Mouse (Mus musculus): Measurements from ENCODE around the gene Gas7. TPM values are rescaled to one million over a fixed set of nuclear protein-coding genes. Genes with fewer than 3 reads are reported as not detected.

The Gas7 gene
- polyA plus RNA-seq, 1 experiment from 2014 or later, result 15.7 TPM

DNA sequence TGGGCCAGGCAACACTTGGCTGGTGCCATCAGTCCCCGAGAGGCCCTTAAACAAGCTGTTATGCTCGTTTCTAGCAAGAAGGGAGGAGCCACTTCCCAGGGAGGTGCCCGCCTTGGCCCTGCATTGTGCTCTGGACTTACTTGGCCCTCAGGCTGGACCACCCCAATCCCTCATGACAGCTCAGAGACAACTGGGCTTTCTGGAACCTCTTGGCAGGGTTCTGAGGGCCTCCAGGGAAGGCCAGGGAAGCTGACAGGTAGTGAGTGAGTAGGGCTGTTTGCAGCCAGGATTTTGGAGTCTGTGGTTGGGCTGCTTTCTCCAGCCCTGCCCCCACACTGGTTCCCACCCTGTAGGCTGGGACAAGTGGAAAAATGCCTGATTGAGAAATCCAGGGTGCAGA, 68.6 kb downstream of the Gas7 start:
- DNase-seq, result no peak
- H3K4me3 ChIP-seq (replicated peaks; ENCODE audit: low read depth, low read length), result no peak overlapping the region
- ATAC-seq (ENCODE audit: low FRiP score, low TSS enrichment), result no peak
- no peak overlapping the region for H3K4me2 ChIP-seq (ENCODE audit: low read length)
- H3K9me3 ChIP-seq (ENCODE audit: control insufficient read depth, low read length), result no peaks in the 10 kb centered on the region
- WGBS, result 37% methylated on average over 3 of the region's 3 CpGs
- H3K27ac ChIP-seq (replicated peaks; ENCODE audit: low read depth, low read length), result no peak overlapping the region
- no peaks in the 10 kb centered on the region for H3K36me3 ChIP-seq (ENCODE audit: control insufficient read depth, insufficient read depth, low read length)
- 0 out of 2 replicates have a peak, but pooled peaks cover 3% of the 10 kb centered on the region for H3K4me1 ChIP-seq (ENCODE audit: control insufficient read depth, insufficient read depth, low read length)
- no peaks in the 10 kb centered on the region for H3K27me3 ChIP-seq (ENCODE audit: control insufficient read depth, insufficient read depth, low read length)
- no peak overlapping the region for H3K9ac ChIP-seq (replicated peaks; ENCODE audit: low read length)

- ATAC-seq (ENCODE audit: low FRiP score, low TSS enrichment) (no peak), DNase-seq (no peak)
- 48% methylated on average over 2 of the region's 2 CpGs for WGBS
- Histone ChIP-seq H3K4me2 (ENCODE audit: low read length) (no peak overlapping the region), H3K27ac (replicated peaks; ENCODE audit: low read depth, low read length) (no peak overlapping the region), H3K36me3 (ENCODE audit: control insufficient read depth, insufficient read depth, low read length) (no peaks in the 10 kb centered on the region), H3K9ac (replicated peaks; ENCODE audit: low read length) (no peak overlapping the region), H3K9me3 (ENCODE audit: control insufficient read depth, low read length) (no peaks in the 10 kb centered on the region), H3K27me3 (ENCODE audit: control insufficient read depth, insufficient read depth, low read length) (no peaks in the 10 kb centered on the region), H3K4me3 (replicated peaks; ENCODE audit: low read depth, low read length) (no peak overlapping the region), H3K4me1 (ENCODE audit: control insufficient read depth, insufficient read depth, low read length) (0 out of 2 replicates have a peak, but pooled peaks cover 3% of the 10 kb centered on the region)
These were observed 69.5 kb downstream of the Gas7 start for GRCm38 (mm10) chr11:67524731-67525130.

GRCm38 (mm10) chr11:67525841-67526240, 70.6 kb downstream of the Gas7 start:
- Histone ChIP-seq H3K4me1 (ENCODE audit: control insufficient read depth, insufficient read depth, low read length) (0 out of 2 replicates have a peak, but pooled peaks cover 3% of the 10 kb centered on the region), H3K4me2 (ENCODE audit: low read length) (no peak overlapping the region), H3K36me3 (ENCODE audit: control insufficient read depth, insufficient read depth, low read length) (no peaks in the 10 kb centered on the region), H3K9me3 (ENCODE audit: control insufficient read depth, low read length) (no peaks in the 10 kb centered on the region), H3K4me3 (replicated peaks; ENCODE audit: low read depth, low read length) (no peak overlapping the region), H3K27me3 (ENCODE audit: control insufficient read depth, insufficient read depth, low read length) (no peaks in the 10 kb centered on the region), H3K9ac (replicated peaks; ENCODE audit: low read length) (no peak overlapping the region), H3K27ac (replicated peaks; ENCODE audit: low read depth, low read length) (no peak overlapping the region)
- DNase-seq, result no peak
- 39% methylated on average over 3 of the region's 3 CpGs for WGBS
- ATAC-seq (ENCODE audit: low FRiP score, low TSS enrichment), result no peak

DNA sequence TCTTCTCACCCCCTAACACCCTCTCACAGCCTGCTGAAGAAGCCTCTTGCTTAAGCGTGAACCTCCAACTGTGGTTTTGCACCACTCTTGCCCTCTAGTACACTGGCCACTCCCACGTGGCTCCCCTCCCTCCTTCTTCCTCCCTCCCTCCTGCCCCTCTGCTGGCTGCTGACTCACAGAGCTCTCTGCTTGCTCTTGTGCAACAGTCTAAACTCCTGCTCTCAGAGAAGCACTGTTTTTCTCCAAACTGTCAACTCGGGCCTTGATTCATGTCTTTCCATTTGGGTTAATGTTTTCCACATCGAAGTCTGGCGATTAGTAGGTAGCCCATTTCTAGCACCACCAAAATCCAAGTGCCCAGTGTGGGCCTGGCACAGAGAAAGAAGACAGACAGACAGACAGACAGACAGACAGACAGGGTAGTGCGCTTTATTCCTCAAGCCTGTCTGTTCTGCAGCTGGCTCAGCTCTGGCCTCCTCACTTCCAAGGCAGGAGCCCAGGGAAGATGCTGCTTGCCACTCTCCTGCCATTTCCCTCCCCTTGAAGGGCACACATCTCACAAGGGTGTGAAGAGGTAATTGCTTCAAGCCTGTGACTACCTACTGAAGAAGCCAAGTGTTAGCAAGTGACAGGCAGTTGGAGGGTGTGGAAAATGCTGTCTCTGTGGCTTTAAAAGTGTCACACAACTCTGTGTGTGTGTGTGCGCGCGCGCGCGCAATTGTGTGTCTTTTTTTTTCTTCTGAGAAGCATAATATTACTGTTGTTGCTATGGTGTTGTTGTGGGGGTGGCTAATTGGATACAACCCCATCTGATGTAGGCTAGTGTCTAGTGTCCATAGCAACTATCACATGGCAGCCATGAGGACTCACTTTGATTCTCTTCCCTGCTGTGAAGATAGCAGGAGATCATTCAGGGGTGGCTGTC, 71.6 kb downstream of the Gas7 start:
- H3K4me2 ChIP-seq (ENCODE audit: low read length), result no peak overlapping the region
- no peaks in the 10 kb centered on the region for H3K36me3 ChIP-seq (ENCODE audit: control insufficient read depth, insufficient read depth, low read length)
- H3K27ac ChIP-seq (replicated peaks; ENCODE audit: low read depth, low read length), result no peak overlapping the region
- H3K4me3 ChIP-seq (replicated peaks; ENCODE audit: low read depth, low read length), result no peak overlapping the region
- ATAC-seq (ENCODE audit: low FRiP score, low TSS enrichment) (no peak), DNase-seq (no peak)
- H3K4me1 ChIP-seq (ENCODE audit: control insufficient read depth, insufficient read depth, low read length), result 0 out of 2 replicates have a peak, but pooled peaks cover 3% of the 10 kb centered on the region
- no peak overlapping the region for H3K9ac ChIP-seq (replicated peaks; ENCODE audit: low read length)
- WGBS, result 81% methylated on average over 12 of the region's 12 CpGs
- no peaks in the 10 kb centered on the region for H3K27me3 ChIP-seq (ENCODE audit: control insufficient read depth, insufficient read depth, low read length)
- H3K9me3 ChIP-seq (ENCODE audit: control insufficient read depth, low read length), result no peaks in the 10 kb centered on the region

GRCm38 (mm10) chr11:67531286-67531685, 76.0 kb downstream of the Gas7 start:
- no peak for DNase-seq

GRCm38 (mm10) chr11:67531926-67532565, 76.8 kb downstream of the Gas7 start:
- no peak overlapping the region for H3K9ac ChIP-seq (replicated peaks; ENCODE audit: low read length)
- H3K27me3 ChIP-seq (ENCODE audit: control insufficient read depth, insufficient read depth, low read length), result no peaks in the 10 kb centered on the region
- no peak overlapping the region for H3K27ac ChIP-seq (replicated peaks; ENCODE audit: low read depth, low read length)
- DNase-seq (no peak), ATAC-seq (ENCODE audit: low FRiP score, low TSS enrichment) (no peak)
- no peaks in the 10 kb centered on the region for H3K9me3 ChIP-seq (ENCODE audit: control insufficient read depth, low read length)
- H3K36me3 ChIP-seq (ENCODE audit: control insufficient read depth, insufficient read depth, low read length), result no peaks in the 10 kb centered on the region
- H3K4me2 ChIP-seq (ENCODE audit: low read length), result no peak overlapping the region
- H3K4me1 ChIP-seq (ENCODE audit: control insufficient read depth, insufficient read depth, low read length), result no peaks in the 10 kb centered on the region
- no peak overlapping the region for H3K4me3 ChIP-seq (replicated peaks; ENCODE audit: low read depth, low read length)
- WGBS, result 80% methylated on average over 6 of the region's 6 CpGs

More at GRCm38 (mm10) chr11:67531286-67531685, 76.0 kb downstream of the Gas7 start:
- H3K4me3 ChIP-seq (replicated peaks; ENCODE audit: low read depth, low read length), result no peak overlapping the region
- no peaks in the 10 kb centered on the region for H3K27me3 ChIP-seq (ENCODE audit: control insufficient read depth, insufficient read depth, low read length)
- H3K27ac ChIP-seq (replicated peaks; ENCODE audit: low read depth, low read length), result no peak overlapping the region
- H3K9me3 ChIP-seq (ENCODE audit: control insufficient read depth, low read length), result no peaks in the 10 kb centered on the region
- H3K9ac ChIP-seq (replicated peaks; ENCODE audit: low read length), result no peak overlapping the region
- H3K36me3 ChIP-seq (ENCODE audit: control insufficient read depth, insufficient read depth, low read length), result no peaks in the 10 kb centered on the region
- ATAC-seq (ENCODE audit: low FRiP score, low TSS enrichment), result no peak
- H3K4me2 ChIP-seq (ENCODE audit: low read length), result no peak overlapping the region
- no peaks in the 10 kb centered on the region for H3K4me1 ChIP-seq (ENCODE audit: control insufficient read depth, insufficient read depth, low read length)
- WGBS, result 93% methylated on average over 2 of the region's 2 CpGs

- no peak for ATAC-seq (ENCODE audit: low FRiP score, low TSS enrichment)
- Histone ChIP-seq H3K4me3 (replicated peaks; ENCODE audit: low read depth, low read length) (no peak overlapping the region), H3K9ac (replicated peaks; ENCODE audit: low read length) (no peak overlapping the region), H3K36me3 (ENCODE audit: control insufficient read depth, insufficient read depth, low read length) (no peaks in the 10 kb centered on the region), H3K4me2 (ENCODE audit: low read length) (no peak overlapping the region), H3K4me1 (ENCODE audit: control insufficient read depth, insufficient read depth, low read length) (no peaks in the 10 kb centered on the region), H3K9me3 (ENCODE audit: control insufficient read depth, low read length) (no peaks in the 10 kb centered on the region), H3K27me3 (ENCODE audit: control insufficient read depth, insufficient read depth, low read length) (no peaks in the 10 kb centered on the region), H3K27ac (replicated peaks; ENCODE audit: low read depth, low read length) (no peak overlapping the region)
- WGBS, result 88% methylated on average over 10 of the region's 10 CpGs
- no peak for DNase-seq
These were observed 77.5 kb downstream of the Gas7 start for GRCm38 (mm10) chr11:67532728-67533127.

DNA sequence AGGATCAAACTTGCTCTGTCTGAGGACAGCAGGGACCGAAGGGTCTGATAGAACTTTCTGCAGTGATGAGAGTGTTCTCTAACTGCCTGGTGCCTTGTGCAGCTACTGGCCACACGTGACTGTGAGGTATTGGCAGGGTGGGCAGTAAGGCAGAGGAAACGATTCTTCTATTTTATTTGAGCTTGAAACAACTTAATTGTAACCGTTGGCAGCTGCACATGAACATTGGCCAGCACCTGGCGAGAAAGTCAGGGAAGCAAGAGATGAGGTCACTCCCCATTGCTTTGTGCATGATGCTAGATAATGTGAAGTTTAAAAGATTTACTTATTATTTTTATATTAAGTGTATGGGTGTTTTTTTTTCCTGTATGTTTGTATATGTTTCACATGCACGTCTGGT, 77.9 kb downstream of the Gas7 start:
- Histone ChIP-seq H3K27me3 (ENCODE audit: control insufficient read depth, insufficient read depth, low read length) (no peaks in the 10 kb centered on the region), H3K36me3 (ENCODE audit: control insufficient read depth, insufficient read depth, low read length) (no peaks in the 10 kb centered on the region), H3K4me2 (ENCODE audit: low read length) (no peak overlapping the region), H3K9me3 (ENCODE audit: control insufficient read depth, low read length) (no peaks in the 10 kb centered on the region), H3K9ac (replicated peaks; ENCODE audit: low read length) (no peak overlapping the region), H3K4me3 (replicated peaks; ENCODE audit: low read depth, low read length) (no peak overlapping the region), H3K4me1 (ENCODE audit: control insufficient read depth, insufficient read depth, low read length) (no peaks in the 10 kb centered on the region), H3K27ac (replicated peaks; ENCODE audit: low read depth, low read length) (no peak overlapping the region)
- 86% methylated on average over 6 of the region's 6 CpGs for WGBS
- DNase-seq, result no peak
- ATAC-seq (ENCODE audit: low FRiP score, low TSS enrichment), result no peak

All from midbrain, embryonic 14.5 days (tissue).